Mouse (Mus musculus) hindbrain, embryonic 16.5 days (tissue): ENCODE data around the gene Stard8. TPM values are rescaled to one million over a fixed set of nuclear protein-coding genes. Genes with fewer than 3 reads are reported as not detected.

ENCODE experiments used
- ATAC-seq: fragments of 200-750 bp; cut with Nextera tagmentation; 2 replicates; pipeline ENCODE4 v1.8.0; 2017; ENCODE audit warnings: moderate TSS enrichment, moderate library complexity
- H3K27ac ChIP-seq: fragments of 300-500 bp; sonication (generic); 2 replicates; pipeline ENCODE4 v1.5.1; 2014; ENCODE audit warnings: low read depth, mild to moderate bottlenecking, control low read depth, low read length, moderate library complexity
- H3K27me3 ChIP-seq: fragments of 300-500 bp; sonication (generic); replicated peaks from 2 replicates; pipeline ENCODE4 v1.6.1; 2014; ENCODE audit warnings: low read length; ENCODE audit not compliant: control insufficient read depth, insufficient read depth
- H3K36me3 ChIP-seq: fragments of 300-500 bp; sonication (generic); 2 replicates; pipeline ENCODE4 v1.6.1; 2014; ENCODE audit warnings: mild to moderate bottlenecking, low read length, moderate library complexity, mixed read lengths; ENCODE audit not compliant: control insufficient read depth, insufficient read depth
- H3K4me1 ChIP-seq: fragments of 300-500 bp; sonication (generic); 2 replicates; pipeline ENCODE4 v1.6.1; 2014; ENCODE audit warnings: low read depth, low read length; ENCODE audit not compliant: control insufficient read depth, insufficient read depth
- H3K4me2 ChIP-seq: fragments of 300-500 bp; sonication (generic); 2 replicates; pipeline ENCODE4 v1.6.1; 2014; ENCODE audit warnings: mild to moderate bottlenecking, low read length, control low read depth, moderate library complexity
- H3K4me3 ChIP-seq: fragments of 300-500 bp; sonication (generic); 2 replicates; pipeline ENCODE4 v1.5.1; 2014; ENCODE audit warnings: mild to moderate bottlenecking, low read length, control low read depth, moderate library complexity
- H3K9ac ChIP-seq: fragments of 300-500 bp; sonication (generic); 2 replicates; pipeline ENCODE4 v1.6.1; 2014; ENCODE audit warnings: low read depth, mild to moderate bottlenecking, control low read depth, low read length, moderate library complexity
- H3K9me3 ChIP-seq: fragments of 300-500 bp; sonication (generic); 2 replicates; pipeline ENCODE4 v1.6.1; 2014; ENCODE audit warnings: mild to moderate bottlenecking, low read length, moderate library complexity; ENCODE audit not compliant: control insufficient read depth
- WGBS: fragments of 180-500 bp; shearing (Covaris S2); extraction: QIAGEN DNeasy Blood & Tissue Kit; methylation state at CpG from one replicate; pipeline ENCODE4 v1.1.7; 2014; 5-methylcytosine and 5-hydroxymethylcytosine counted together
- polyA plus RNA-seq: library from polyadenylated mRNA; unstranded; fragments of >200 nt; fragmentation: Nextera tagmentation; extraction: Ambion mirVana; gene quantifications from 2 replicates; pipeline ENCODE4 v1.2.1, GENCODE M21; 2015

Gene Stard8
- polyA plus RNA-seq, 1 experiment from 2014 or later: 4.1 TPM

- Histone ChIP-seq H3K4me3 (no peak overlapping the region), H3K27me3 (no peaks in the 10 kb centered on the region), H3K4me1 (no peaks in the 10 kb centered on the region), H3K36me3 (no peaks in the 10 kb centered on the region), H3K9ac (no peak overlapping the region), H3K27ac (no peak overlapping the region), H3K9me3 (no peaks in the 10 kb centered on the region), H3K4me2 (no peak overlapping the region)
- WGBS: 82% methylated on average over 3 of the region's 3 CpGs
- no peak for ATAC-seq
Observed at GRCm38 (mm10) chrX:99011281-99011680, 8.2 kb downstream of the Stard8 start.

GRCm38 (mm10) chrX:99012486-99012885 lies 9.4 kb downstream of the Stard8 start:
- Histone ChIP-seq H3K4me3 (no peak overlapping the region), H3K4me1 (no peaks in the 10 kb centered on the region), H3K9ac (no peak overlapping the region), H3K27me3 (no peaks in the 10 kb centered on the region), H3K4me2 (no peak overlapping the region), H3K36me3 (no peaks in the 10 kb centered on the region), H3K27ac (no peak overlapping the region), H3K9me3 (no peaks in the 10 kb centered on the region)
- no peak for ATAC-seq
- WGBS: 71% methylated on average over 3 of the region's 3 CpGs

GRCm38 (mm10) chrX:99015705-99016104 lies 12.7 kb downstream of the Stard8 start:
- no peak for ATAC-seq
- no peak overlapping the region for H3K9ac ChIP-seq
- no peaks in the 10 kb centered on the region for H3K9me3 ChIP-seq
- WGBS: 91% methylated on average over 2 of the region's 2 CpGs
- no peak overlapping the region for H3K4me2 ChIP-seq
- H3K4me1 ChIP-seq: no peaks in the 10 kb centered on the region
- H3K27ac ChIP-seq: no peak overlapping the region
- peaks cover 5% of the 10 kb centered on the region; the same call in 1 of the 2 replicates for H3K27me3 ChIP-seq
- H3K36me3 ChIP-seq: no peaks in the 10 kb centered on the region
- no peak overlapping the region for H3K4me3 ChIP-seq

GRCm38 (mm10) chrX:99016987-99017386 lies 13.9 kb downstream of the Stard8 start:
- H3K9me3 ChIP-seq: no peaks in the 10 kb centered on the region
- H3K9ac ChIP-seq: no peak overlapping the region
- H3K4me1 ChIP-seq: no peaks in the 10 kb centered on the region
- peaks cover 5% of the 10 kb centered on the region; the same call in 1 of the 2 replicates for H3K27me3 ChIP-seq
- H3K4me2 ChIP-seq: no peak overlapping the region
- WGBS: 66% methylated on average over 8 of the region's 8 CpGs
- no peak overlapping the region for H3K4me3 ChIP-seq
- ATAC-seq: no peak
- no peaks in the 10 kb centered on the region for H3K36me3 ChIP-seq
- H3K27ac ChIP-seq: no peak overlapping the region

GRCm38 (mm10) chrX:99017874-99018273 lies 14.8 kb downstream of the Stard8 start:
- WGBS: 68% methylated on average over 6 of the region's 6 CpGs
- Histone ChIP-seq H3K9ac (no peak overlapping the region), H3K9me3 (no peaks in the 10 kb centered on the region), H3K27me3 (peaks cover 5% of the 10 kb centered on the region; the same call in 1 of the 2 replicates), H3K4me2 (no peak overlapping the region), H3K4me1 (no peaks in the 10 kb centered on the region), H3K27ac (no peak overlapping the region), H3K36me3 (no peaks in the 10 kb centered on the region), H3K4me3 (no peak overlapping the region)
- ATAC-seq: no peak

GRCm38 (mm10) chrX:99019303-99019702 lies 16.3 kb downstream of the Stard8 start:
- Histone ChIP-seq H3K9me3 (no peaks in the 10 kb centered on the region), H3K4me1 (no peaks in the 10 kb centered on the region), H3K27me3 (peaks cover 5% of the 10 kb centered on the region; the same call in 1 of the 2 replicates), H3K4me3 (no peak overlapping the region), H3K27ac (no peak overlapping the region), H3K4me2 (no peak overlapping the region), H3K9ac (no peak overlapping the region), H3K36me3 (no peaks in the 10 kb centered on the region)
- 81% methylated on average over 4 of the region's 4 CpGs for WGBS
- no peak for ATAC-seq

- peak; percentile 79 for ATAC-seq
- Histone ChIP-seq H3K4me3 (no peak overlapping the region), H3K4me1 (no peaks in the 10 kb centered on the region), H3K36me3 (no peaks in the 10 kb centered on the region), H3K9me3 (no peaks in the 10 kb centered on the region), H3K27ac (no peak overlapping the region), H3K27me3 (peaks cover 5% of the 10 kb centered on the region; the same call in 1 of the 2 replicates), H3K4me2 (no peak overlapping the region), H3K9ac (no peak overlapping the region)
- WGBS: 24% methylated on average over 4 of the region's 4 CpGs
Observed at GRCm38 (mm10) chrX:99020215-99020614, 17.2 kb downstream of the Stard8 start.

GRCm38 (mm10) chrX:99021593-99021992 lies 18.5 kb downstream of the Stard8 start:
- Histone ChIP-seq H3K9ac (no peak overlapping the region), H3K4me1 (no peaks in the 10 kb centered on the region), H3K9me3 (no peaks in the 10 kb centered on the region), H3K27ac (no peak overlapping the region), H3K4me3 (no peak overlapping the region), H3K36me3 (no peaks in the 10 kb centered on the region), H3K4me2 (no peak overlapping the region), H3K27me3 (peaks cover 5% of the 10 kb centered on the region; the same call in 1 of the 2 replicates)
- 55% methylated on average over 2 of the region's 2 CpGs for WGBS
- ATAC-seq: no peak

GRCm38 (mm10) chrX:99023951-99024350 lies 20.9 kb downstream of the Stard8 start:
- 86% methylated on average over 1 of the region's 1 CpGs for WGBS
- Histone ChIP-seq H3K36me3 (no peaks in the 10 kb centered on the region), H3K4me1 (no peaks in the 10 kb centered on the region), H3K9ac (no peak overlapping the region), H3K9me3 (no peaks in the 10 kb centered on the region), H3K27me3 (peaks cover 5% of the 10 kb centered on the region; the same call in 1 of the 2 replicates), H3K4me2 (no peak overlapping the region), H3K27ac (no peak overlapping the region), H3K4me3 (no peak overlapping the region)
- no peak for ATAC-seq

- H3K27me3 ChIP-seq: no peaks in the 10 kb centered on the region
- H3K36me3 ChIP-seq: no peaks in the 10 kb centered on the region
- no peak overlapping the region for H3K4me2 ChIP-seq
- H3K27ac ChIP-seq: no peak overlapping the region
- H3K9me3 ChIP-seq: no peaks in the 10 kb centered on the region
- H3K9ac ChIP-seq: no peak overlapping the region
- WGBS: 63% methylated on average over 3 of the region's 3 CpGs
- H3K4me1 ChIP-seq: no peaks in the 10 kb centered on the region
- no peak for ATAC-seq
- H3K4me3 ChIP-seq: no peak overlapping the region
Observed at GRCm38 (mm10) chrX:99035407-99035806, 32.4 kb downstream of the Stard8 start.
